ENCODE assay signal across 18 mouse cellular contexts in the genomic region with DNA sequence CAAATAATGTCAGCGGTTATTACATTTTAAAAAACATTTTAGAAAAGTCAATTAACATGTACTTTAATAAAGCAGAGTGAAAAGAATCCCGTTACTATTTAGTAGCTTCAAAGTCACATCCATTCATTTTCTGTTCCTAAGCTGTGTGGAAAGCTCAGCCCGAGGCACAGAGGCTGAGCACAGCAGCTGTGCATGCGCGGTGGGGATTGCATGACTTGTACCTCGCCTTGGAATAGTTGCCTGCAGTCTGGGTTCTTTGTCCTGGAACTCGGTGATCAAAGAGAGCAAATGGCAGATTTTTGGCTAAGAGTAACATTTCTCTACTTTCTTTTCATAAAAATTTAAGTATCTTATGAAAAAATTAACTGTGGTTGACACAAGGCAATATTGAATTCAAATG.
"Had no signal": no experiment of that assay in that cellular context is flagged by ENCODE, and none has a peak within 500 bp of the region (broad histone marks: within the 10 kb centered on the region; RNA-seq: fewer than 3 reads in every experiment).

No protein-coding gene starts in this region.

- H3K9me3 ChIP-seq: limb, embryonic 15.5 days; neural tube, embryonic 12.5 days; neural tube, embryonic 15.5 days; stomach, embryonic 15.5 days had no signal

- ATAC-seq: inflammation-experienced regulatory T-cells, adult 6 months; intestine, embryonic 16.5 days; liver, postnatal 0 days had no signal

- H3K4me2 ChIP-seq: limb, embryonic 15.5 days; liver, embryonic 11.5 days; neural tube, embryonic 12.5 days; neural tube, embryonic 15.5 days; stomach, embryonic 15.5 days had no signal

- H3K4me3 ChIP-seq: limb, embryonic 15.5 days; neural tube, embryonic 12.5 days; neural tube, embryonic 15.5 days; stomach, embryonic 15.5 days had no signal

- H3K9ac ChIP-seq: limb, embryonic 15.5 days; liver, embryonic 14.5 days; liver, postnatal 0 days; neural tube, embryonic 12.5 days; neural tube, embryonic 15.5 days; stomach, embryonic 15.5 days had no signal

- H3K27me3 ChIP-seq: limb, embryonic 15.5 days; neural tube, embryonic 12.5 days; neural tube, embryonic 15.5 days; stomach, embryonic 15.5 days had no signal

- H3K27ac ChIP-seq: limb, embryonic 15.5 days; liver, embryonic 14.5 days; neural tube, embryonic 12.5 days; neural tube, embryonic 15.5 days; stomach, embryonic 15.5 days had no signal

- H3K4me1 ChIP-seq: limb, embryonic 15.5 days; neural tube, embryonic 12.5 days; neural tube, embryonic 15.5 days; stomach, embryonic 15.5 days had no signal

- DNase-seq: kidney, adult 18-20 months; kidney, adult 9 months; kidney, postnatal 14 days; kidney, postnatal 4 days; liver, postnatal 0 days; lung, postnatal 14 days; retina, postnatal 1 day; right cerebral cortex, postnatal 25 days; spleen, adult 18-20 months; thymus, postnatal 36 days had no signal

- H3K36me3 ChIP-seq: limb, embryonic 15.5 days; neural tube, embryonic 12.5 days; neural tube, embryonic 15.5 days; stomach, embryonic 15.5 days had no signal
